Mouse (Mus musculus) liver, embryonic 12.5 days (tissue): ENCODE measurements around the gene Otud4. TPM values are rescaled to one million over a fixed set of nuclear protein-coding genes. Genes with fewer than 3 reads are reported as not detected.
"Not testable (repeated sequence)": the region's sequence is repeated elsewhere in the genome, so short reads cannot be mapped to it uniquely, and the experiment has no call there.

Experiments
- ATAC-seq: fragments of 200-750 bp; cut with Nextera tagmentation; 2 replicates; pipeline ENCODE4 v1.8.0; 2017; ENCODE audit warnings: moderate number of reproducible peaks, mild to moderate bottlenecking, moderate library complexity
- H3K27ac ChIP-seq: fragments of 300-500 bp; sonication (generic); 2 replicates; pipeline ENCODE4 v1.5.1; 2016; ENCODE audit warnings: mild to moderate bottlenecking
- H3K27me3 ChIP-seq: fragments of 300-500 bp; sonication (generic); replicated peaks from 2 replicates; pipeline ENCODE4 v1.6.1; 2016; ENCODE audit warnings: mild to moderate bottlenecking, moderate library complexity
- H3K36me3 ChIP-seq: fragments of 300-500 bp; sonication (generic); 2 replicates; pipeline ENCODE4 v1.6.1; 2016; ENCODE audit warnings: mild to moderate bottlenecking, moderate library complexity
- H3K4me1 ChIP-seq: fragments of 300-500 bp; sonication (generic); 2 replicates; pipeline ENCODE4 v1.6.1; 2016
- H3K4me2 ChIP-seq: fragments of 300-500 bp; sonication (generic); 2 replicates; pipeline ENCODE4 v1.6.1; 2016; ENCODE audit warnings: mild to moderate bottlenecking, moderate library complexity
- H3K4me3 ChIP-seq: fragments of 300-500 bp; sonication (generic); 2 replicates; pipeline ENCODE4 v1.5.1; 2016; ENCODE audit warnings: mild to moderate bottlenecking, moderate library complexity
- H3K9ac ChIP-seq: fragments of 300-500 bp; sonication (generic); 2 replicates; pipeline ENCODE4 v1.6.1; 2016; ENCODE audit warnings: mild to moderate bottlenecking, moderate library complexity
- H3K9me3 ChIP-seq: fragments of 300-500 bp; sonication (generic); replicated peaks from 2 replicates; pipeline ENCODE4 v1.6.1; 2016; ENCODE audit warnings: mild to moderate bottlenecking, moderate library complexity
- WGBS: fragments of 180-500 bp; shearing (Covaris S2); methylation state at CpG from one replicate; pipeline ENCODE4 v1.1.7; 2016; ENCODE audit not compliant: insufficient replicate concordance; 5-methylcytosine and 5-hydroxymethylcytosine counted together
- polyA plus RNA-seq: library from polyadenylated mRNA; unstranded; fragments of >200 nt; fragmentation: Nextera tagmentation; extraction: Ambion mirVana; gene quantifications from 2 replicates; pipeline ENCODE4 v1.2.1, GENCODE M21; 2016

The Otud4 gene
- polyA plus RNA-seq, 1 experiment from 2014 or later, result 17.2 TPM

DNA sequence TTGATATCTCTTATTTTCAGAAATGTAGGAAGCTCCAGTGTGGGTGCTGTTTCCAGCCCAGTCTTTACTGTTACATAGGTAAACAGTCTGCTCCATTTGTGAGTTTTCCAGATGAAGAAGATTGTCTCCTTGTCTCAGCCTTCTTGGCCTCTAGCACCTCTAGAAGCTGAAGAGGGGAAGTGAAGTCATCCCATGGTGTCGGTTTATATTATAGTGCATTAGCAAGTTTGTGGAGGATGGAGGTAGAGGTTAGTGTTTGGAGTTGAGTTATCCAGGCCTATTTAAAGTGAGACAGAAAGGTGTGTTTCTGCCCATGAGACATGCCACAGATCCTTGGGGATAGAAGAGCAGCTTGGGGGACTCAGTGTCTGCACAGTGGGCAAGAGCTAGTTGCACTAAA lies 1.7 kb downstream of the Otud4 start:
- no peak for ATAC-seq
- Histone ChIP-seq H3K4me1 (peaks cover 43% of the 10 kb centered on the region), H3K27ac (peak overlapping the region; percentile 16; the same call in 1 of the 2 replicates), H3K27me3 (no peaks in the 10 kb centered on the region), H3K4me3 (peak overlapping the region; percentile 97), H3K9me3 (no peaks in the 10 kb centered on the region), H3K9ac (peak overlapping the region; percentile 98), H3K4me2 (peak overlapping the region; percentile 72), H3K36me3 (peaks cover 32% of the 10 kb centered on the region)
- WGBS, result 18% methylated on average over 1 of the region's 1 CpGs

DNA sequence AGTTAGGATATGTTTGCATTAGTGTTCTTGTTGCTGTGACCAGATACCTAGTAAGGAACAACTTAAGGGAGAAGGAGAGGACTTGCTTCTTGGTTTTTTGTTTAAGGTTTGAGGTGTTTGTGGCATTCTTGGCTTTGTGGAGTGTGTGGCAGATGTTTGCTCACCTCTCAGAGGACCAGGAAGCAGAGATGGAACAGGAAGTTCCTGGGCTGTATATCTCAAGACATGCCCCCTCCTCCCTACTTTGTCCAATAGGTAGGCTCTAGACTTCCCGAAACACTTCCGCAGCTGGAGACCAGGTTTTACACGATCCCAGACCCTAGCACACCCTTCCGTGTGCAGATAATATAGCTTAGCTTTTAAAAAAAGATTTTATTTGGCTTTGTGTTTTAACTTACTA lies 10.2 kb downstream of the Otud4 start:
- peaks cover 7% of the 10 kb centered on the region; the same call in 1 of the 2 replicates for H3K4me1 ChIP-seq
- no peak overlapping the region for H3K9ac ChIP-seq
- H3K27me3 ChIP-seq, result no peaks in the 10 kb centered on the region
- peaks cover 86% of the 10 kb centered on the region for H3K36me3 ChIP-seq
- 91% methylated on average over 4 of the region's 4 CpGs for WGBS
- H3K9me3 ChIP-seq, result no peaks in the 10 kb centered on the region
- H3K4me3 ChIP-seq, result no peak overlapping the region
- H3K27ac ChIP-seq, result no peak overlapping the region
- no peak overlapping the region for H3K4me2 ChIP-seq
- no peak for ATAC-seq

DNA sequence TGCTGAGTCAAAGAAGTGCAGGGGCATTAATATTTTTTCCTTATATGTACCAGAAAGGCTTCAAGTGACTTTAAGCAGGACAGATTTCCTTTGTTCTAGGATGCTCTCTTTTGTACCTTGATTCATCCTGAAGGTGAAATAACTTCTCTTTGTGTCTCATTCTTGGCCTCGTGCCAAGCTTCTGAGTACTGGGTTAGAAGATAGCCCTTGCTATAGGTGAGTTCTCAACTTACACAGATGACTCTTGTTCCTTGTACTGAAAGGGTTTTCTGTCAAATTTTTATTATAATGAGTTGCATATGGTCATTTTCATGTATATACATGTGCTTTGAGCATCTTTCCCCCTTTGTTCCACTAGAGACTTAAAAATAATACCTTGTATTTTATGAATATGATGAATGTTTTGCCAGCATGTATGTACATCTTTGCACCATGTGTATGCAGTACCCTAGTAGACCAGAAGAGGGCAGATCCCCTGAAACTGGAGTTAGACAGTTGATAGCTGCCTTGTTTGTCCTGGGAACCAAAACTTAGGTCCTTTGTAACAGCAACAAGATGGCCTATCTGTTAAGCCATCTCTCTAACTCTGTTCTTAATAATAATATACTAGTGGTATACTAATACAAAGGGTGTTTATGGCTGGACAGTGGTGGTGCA lies 10.9 kb downstream of the Otud4 start:
- ATAC-seq, result no peak; the same call in 1 of the 2 replicates
- H3K4me1 ChIP-seq, result 0 out of 2 replicates have a peak, but pooled peaks cover 6% of the 10 kb centered on the region
- no peaks in the 10 kb centered on the region for H3K9me3 ChIP-seq
- H3K9ac ChIP-seq, result no peak overlapping the region
- H3K27ac ChIP-seq, result no peak overlapping the region
- no peak overlapping the region for H3K4me3 ChIP-seq
- no peak overlapping the region for H3K4me2 ChIP-seq
- H3K27me3 ChIP-seq, result no peaks in the 10 kb centered on the region
- WGBS, result 76% methylated on average over 1 of the region's 1 CpGs
- peaks cover 88% of the 10 kb centered on the region for H3K36me3 ChIP-seq

DNA sequence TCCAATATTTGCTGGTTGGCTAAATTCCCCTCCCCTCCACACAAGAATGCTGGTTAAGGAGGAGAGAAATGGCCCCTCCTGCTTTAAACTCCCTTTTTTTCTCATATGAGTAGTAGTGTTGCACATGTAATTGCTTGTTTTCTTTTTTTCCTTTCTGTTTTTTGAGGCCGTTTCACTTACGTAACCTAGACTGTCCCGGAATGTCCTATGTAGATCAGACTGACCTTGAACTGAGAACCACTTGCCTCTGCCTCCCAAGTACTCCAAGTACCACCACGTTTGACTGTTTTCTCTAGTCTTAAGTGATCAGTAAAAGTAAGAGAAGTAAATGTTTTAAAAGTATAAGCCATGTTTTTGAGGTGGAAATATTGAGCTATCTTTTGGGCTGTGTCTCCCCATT lies 14.3 kb downstream of the Otud4 start:
- peaks cover 81% of the 10 kb centered on the region for H3K36me3 ChIP-seq
- no peaks in the 10 kb centered on the region for H3K27me3 ChIP-seq
- no peak for ATAC-seq
- 88% methylated on average over 4 of the region's 4 CpGs for WGBS
- H3K9me3 ChIP-seq, result no peaks in the 10 kb centered on the region
- no peak overlapping the region for H3K9ac ChIP-seq
- no peak overlapping the region for H3K4me2 ChIP-seq
- H3K4me3 ChIP-seq, result no peak overlapping the region
- no peaks in the 10 kb centered on the region for H3K4me1 ChIP-seq
- no peak overlapping the region for H3K27ac ChIP-seq

DNA sequence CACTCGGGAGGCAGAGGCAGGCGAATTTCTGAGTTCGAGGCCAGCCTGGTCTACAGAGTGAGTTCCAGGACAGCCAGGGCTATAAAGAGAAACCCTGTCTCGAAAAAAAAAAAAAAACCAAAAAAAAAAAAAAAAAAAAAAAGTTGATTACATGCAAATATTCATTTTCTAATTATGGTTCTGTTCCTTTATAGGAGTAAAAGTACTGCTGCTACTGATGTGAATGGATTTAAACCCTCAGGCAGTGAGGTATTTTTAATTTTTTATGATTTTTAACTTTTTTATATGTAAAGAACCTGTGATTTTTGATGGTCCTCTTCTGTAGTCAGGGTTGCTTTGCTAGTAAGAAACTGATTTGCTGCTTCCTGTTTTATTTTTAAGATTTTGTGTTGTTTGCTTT lies 19.3 kb downstream of the Otud4 start:
- H3K27ac ChIP-seq, ATAC-seq, H3K9me3 ChIP-seq, H3K4me2 ChIP-seq, H3K9ac ChIP-seq, H3K4me1 ChIP-seq, H3K4me3 ChIP-seq, H3K27me3 ChIP-seq: not testable (repeated sequence)
- 81% methylated on average over 3 of the region's 4 CpGs for WGBS
- H3K36me3 ChIP-seq, result peaks cover 87% of the 10 kb centered on the region

DNA sequence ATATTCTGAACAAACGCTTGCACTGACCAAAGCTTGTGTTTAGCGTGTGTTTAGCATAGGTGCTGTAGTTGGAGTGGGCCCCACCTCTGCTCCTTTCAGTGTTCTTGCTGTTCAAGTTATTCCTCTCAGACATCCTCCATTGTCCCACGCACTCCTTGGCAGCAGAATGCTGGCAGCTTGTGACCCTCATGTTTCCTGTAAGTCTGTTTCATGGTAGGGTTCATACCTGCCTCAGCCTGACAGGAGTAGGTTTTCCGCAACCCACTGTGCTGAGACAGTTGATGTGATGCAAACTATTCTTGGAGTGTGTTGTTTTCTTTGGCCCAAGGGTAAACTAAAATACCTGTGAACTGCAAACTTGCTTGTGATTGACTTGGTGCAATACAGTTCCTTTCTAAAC lies 37.0 kb downstream of the Otud4 start:
- Histone ChIP-seq H3K27me3 (no peaks in the 10 kb centered on the region), H3K4me1 (peaks cover 24% of the 10 kb centered on the region), H3K9ac (no peak overlapping the region), H3K9me3 (no peaks in the 10 kb centered on the region), H3K4me3 (no peak overlapping the region), H3K36me3 (peaks cover 62% of the 10 kb centered on the region), H3K4me2 (no peak overlapping the region), H3K27ac (no peak overlapping the region)
- no peak for ATAC-seq
- 88% methylated on average over 4 of the region's 4 CpGs for WGBS

DNA sequence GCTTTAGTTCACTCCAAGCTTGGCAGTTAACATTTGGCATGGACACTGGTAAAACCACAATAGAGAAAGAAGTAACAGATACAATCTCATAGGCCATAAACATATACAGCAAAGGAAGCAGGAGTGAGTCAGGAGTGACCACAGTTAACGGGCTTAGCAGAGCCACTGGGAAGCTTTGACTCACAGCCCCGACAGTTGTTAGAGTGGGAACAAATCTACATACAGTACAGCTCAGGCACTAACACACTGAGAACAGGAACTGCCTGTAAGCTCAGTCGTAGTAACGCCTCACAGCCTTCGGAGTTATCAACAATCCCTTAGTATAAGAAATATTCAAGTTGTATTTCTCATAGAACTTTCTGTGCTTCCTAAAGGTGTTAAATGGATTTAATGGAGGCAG lies 39.6 kb downstream of the Otud4 start:
- WGBS, result 24% methylated on average over 5 of the region's 5 CpGs
- Histone ChIP-seq H3K27ac (no peak overlapping the region), H3K36me3 (peaks cover 60% of the 10 kb centered on the region), H3K9me3 (no peaks in the 10 kb centered on the region), H3K9ac (no peak overlapping the region), H3K27me3 (no peaks in the 10 kb centered on the region), H3K4me2 (no peak overlapping the region), H3K4me1 (peaks cover 26% of the 10 kb centered on the region), H3K4me3 (no peak overlapping the region)
- no peak for ATAC-seq

DNA sequence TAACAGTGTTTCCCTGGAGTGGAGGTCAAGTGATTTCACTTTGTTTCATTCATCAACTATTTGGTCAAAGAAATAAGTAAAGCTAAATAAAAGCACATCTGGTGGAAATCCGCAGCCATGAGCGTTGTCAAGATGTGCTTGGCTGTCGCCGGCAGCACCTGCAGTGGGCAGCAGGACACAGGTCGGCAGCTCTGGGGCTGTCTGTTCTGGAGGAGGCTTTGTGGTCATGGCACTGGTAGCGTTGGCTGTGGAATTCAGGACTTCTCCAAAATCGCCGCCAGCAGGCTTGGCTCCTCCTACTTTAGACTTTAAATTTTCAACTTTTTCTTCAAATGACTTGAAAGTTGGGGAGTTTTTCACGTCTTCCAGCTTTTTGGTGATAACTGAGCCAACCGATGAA lies 40.7 kb downstream of the Otud4 start:
- H3K4me3 ChIP-seq, result peak overlapping the region; percentile 65
- peak overlapping the region; percentile 57; the same call in 1 of the 2 replicates for H3K9ac ChIP-seq
- peaks cover 62% of the 10 kb centered on the region for H3K36me3 ChIP-seq
- peaks cover 26% of the 10 kb centered on the region for H3K4me1 ChIP-seq
- H3K4me2 ChIP-seq, result peak overlapping the region; percentile 86
- not testable (repeated sequence) for H3K27ac ChIP-seq, H3K27me3 ChIP-seq, H3K9me3 ChIP-seq, ATAC-seq
- 32% methylated on average over 10 of the region's 10 CpGs for WGBS

DNA sequence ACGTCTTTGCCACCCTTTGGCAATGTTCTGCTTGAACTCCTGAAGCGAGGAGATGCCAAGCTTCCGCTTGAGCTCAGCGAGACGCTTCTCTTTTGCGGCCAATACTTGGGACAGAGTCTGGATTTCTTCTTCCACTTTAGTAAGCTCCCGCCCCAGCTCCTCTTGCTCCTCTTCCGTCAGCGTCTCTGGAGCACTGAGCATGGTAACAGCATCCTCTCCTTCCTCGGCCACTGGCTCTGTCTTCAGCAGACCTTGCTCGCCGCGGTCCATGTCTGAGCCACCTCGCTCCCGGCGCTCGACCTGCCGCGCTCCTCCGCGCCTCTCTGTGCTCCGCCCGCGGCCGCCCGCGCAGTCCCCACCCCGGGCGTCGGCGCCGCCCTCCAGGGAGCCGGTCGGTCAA lies 41.1 kb downstream of the Otud4 start:
- H3K27ac ChIP-seq, result no peak overlapping the region
- H3K4me2 ChIP-seq, result peak overlapping the region; percentile 86
- H3K4me3 ChIP-seq, result peak overlapping the region; percentile 65
- peaks cover 26% of the 10 kb centered on the region for H3K4me1 ChIP-seq
- ATAC-seq, result peak; percentile 82
- 5% methylated on average over 34 of the region's 34 CpGs for WGBS
- H3K27me3 ChIP-seq, result no peaks in the 10 kb centered on the region
- H3K9me3 ChIP-seq, result no peaks in the 10 kb centered on the region
- H3K36me3 ChIP-seq, result peaks cover 62% of the 10 kb centered on the region
- peak overlapping the region; percentile 57 for H3K9ac ChIP-seq

DNA sequence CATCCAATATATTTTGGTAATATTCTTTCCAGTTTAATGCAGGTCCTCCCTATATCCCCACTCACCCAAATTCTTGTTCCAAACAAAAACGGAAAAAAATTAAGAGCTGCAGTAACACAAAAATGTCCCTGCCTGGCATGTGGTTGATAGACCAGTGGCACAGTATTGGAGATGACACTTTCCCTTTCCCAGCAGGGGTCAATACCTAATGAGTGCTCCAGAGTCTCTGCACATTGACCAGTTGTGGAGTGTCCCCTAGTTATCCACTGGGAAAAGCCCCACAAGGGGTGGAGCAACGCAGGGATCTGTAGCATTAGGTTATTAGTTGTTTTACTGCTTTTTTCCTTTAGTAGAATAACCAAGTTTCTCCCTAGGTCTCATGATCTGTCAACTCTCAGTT lies 41.5 kb downstream of the Otud4 start:
- Histone ChIP-seq H3K4me3 (peak overlapping the region; percentile 65), H3K9ac (peak overlapping the region; percentile 57), H3K4me2 (peak overlapping the region; percentile 86), H3K36me3 (peaks cover 62% of the 10 kb centered on the region), H3K9me3 (no peaks in the 10 kb centered on the region), H3K4me1 (peaks cover 26% of the 10 kb centered on the region), H3K27ac (peak overlapping the region; percentile 5; the same call in 1 of the 2 replicates), H3K27me3 (no peaks in the 10 kb centered on the region)
- 28% methylated on average over 2 of the region's 2 CpGs for WGBS
- ATAC-seq, result peak; percentile 56

DNA sequence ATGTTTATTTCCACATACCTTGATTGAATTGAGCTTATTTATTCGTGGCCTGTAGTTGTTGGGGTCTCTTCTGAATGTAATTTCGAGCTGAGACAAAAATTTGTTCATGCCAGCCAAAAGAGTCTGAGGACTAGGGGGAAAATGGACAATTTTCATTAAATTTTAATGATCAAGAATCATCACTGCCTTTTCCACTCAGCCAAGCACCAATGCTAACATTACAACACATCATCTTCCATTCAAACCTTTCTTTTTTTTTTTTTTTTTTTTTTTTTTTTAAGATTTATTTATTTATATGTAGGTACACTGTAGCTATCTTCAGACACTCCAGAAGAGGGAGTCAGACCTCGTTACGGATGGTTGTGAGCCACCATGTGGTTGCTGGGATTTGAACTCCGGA lies 46.5 kb downstream of the Otud4 start:
- not testable (repeated sequence) for H3K4me2 ChIP-seq, H3K4me1 ChIP-seq, H3K27me3 ChIP-seq, H3K9me3 ChIP-seq, H3K9ac ChIP-seq, H3K27ac ChIP-seq, ATAC-seq, H3K4me3 ChIP-seq
- H3K36me3 ChIP-seq, result peaks cover 90% of the 10 kb centered on the region
- WGBS, result 86% methylated on average over 5 of the region's 5 CpGs

DNA sequence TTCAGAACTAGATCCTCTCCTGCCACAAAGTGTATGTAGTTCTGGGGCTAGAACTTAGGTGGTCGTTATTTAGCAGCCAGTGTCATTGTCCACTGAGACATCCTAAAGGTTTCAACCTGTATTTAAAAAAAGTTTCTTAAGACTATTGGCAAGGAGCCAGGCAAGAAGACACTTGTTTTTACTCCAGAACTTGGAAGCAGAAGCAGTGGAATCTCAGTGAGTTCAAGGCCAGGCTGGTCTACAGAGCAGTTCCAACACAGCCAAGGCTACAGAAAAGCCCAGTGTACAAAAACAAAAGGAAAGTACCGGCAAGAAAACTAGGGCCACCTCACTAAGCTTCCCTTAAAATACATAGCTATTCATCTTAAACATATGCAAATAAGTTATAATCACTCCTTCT lies 53.1 kb downstream of the Otud4 start:
- Histone ChIP-seq H3K4me1 (no peaks in the 10 kb centered on the region), H3K9ac (no peak overlapping the region), H3K36me3 (peaks cover 91% of the 10 kb centered on the region), H3K4me2 (no peak overlapping the region), H3K27me3 (no peaks in the 10 kb centered on the region), H3K4me3 (no peak overlapping the region), H3K9me3 (no peaks in the 10 kb centered on the region), H3K27ac (no peak overlapping the region)
- 85% methylated on average over 2 of the region's 2 CpGs for WGBS
- ATAC-seq, result no peak

DNA sequence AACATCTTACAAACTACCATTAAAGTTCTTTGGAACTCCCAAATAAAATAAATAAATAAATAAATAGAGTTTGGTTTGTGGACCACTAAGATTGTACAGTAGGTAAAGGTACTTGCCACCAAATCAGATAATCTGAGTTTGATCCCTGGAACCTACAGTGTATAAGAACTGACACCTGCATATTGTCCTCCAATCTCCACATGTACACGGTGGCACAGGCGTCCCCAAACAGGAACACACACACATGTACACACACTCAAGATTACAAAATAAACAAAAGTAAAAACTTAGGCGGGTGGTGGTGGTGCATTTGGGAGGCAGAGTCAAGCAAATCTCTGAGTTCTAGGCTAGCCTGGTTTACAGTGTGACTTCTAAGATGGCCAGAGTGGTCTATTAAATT lies 67.3 kb downstream of the Otud4 start:
- Histone ChIP-seq H3K27ac (no peak overlapping the region), H3K4me3 (no peak overlapping the region), H3K9me3 (no peaks in the 10 kb centered on the region), H3K4me1 (peaks cover 4% of the 10 kb centered on the region), H3K36me3 (peaks cover 55% of the 10 kb centered on the region), H3K4me2 (no peak overlapping the region), H3K27me3 (no peaks in the 10 kb centered on the region), H3K9ac (no peak overlapping the region)
- no peak for ATAC-seq
- WGBS, result 78% methylated on average over 3 of the region's 3 CpGs
